Mouse (Mus musculus) forebrain, embryonic 14.5 days (tissue): ENCODE data around the gene Gm45753. TPM values are rescaled to one million over a fixed set of nuclear protein-coding genes. Genes with fewer than 3 reads are reported as not detected.

Experiments
- ATAC-seq: fragments of 200-750 bp; cut with Nextera tagmentation; 2 replicates; pipeline ENCODE4 v1.8.0; 2017; ENCODE audit warnings: mild to moderate bottlenecking, moderate library complexity
- DNase-seq: peaks from one replicate; pipeline ENCODE4 v3.0.0-alpha.2; 2015; ENCODE audit warnings: low spot score
- H3K27ac ChIP-seq: fragments of 300-500 bp; sonication (generic); 2 replicates; pipeline ENCODE4 v1.5.1; 2014; ENCODE audit warnings: low read depth, mild to moderate bottlenecking, control low read depth, low read length, moderate library complexity
- H3K27me3 ChIP-seq: fragments of 300-500 bp; sonication (generic); replicated peaks from 2 replicates; pipeline ENCODE4 v1.6.1; 2014; ENCODE audit warnings: low read length, control low read depth, mixed read lengths; ENCODE audit not compliant: control insufficient read depth, insufficient read depth
- H3K36me3 ChIP-seq: fragments of 300-500 bp; sonication (generic); 2 replicates; pipeline ENCODE4 v1.6.1; 2014; ENCODE audit warnings: low read length, control low read depth; ENCODE audit not compliant: control insufficient read depth, insufficient read depth
- H3K4me1 ChIP-seq: fragments of 300-500 bp; sonication (generic); 2 replicates; pipeline ENCODE4 v1.6.1; 2014; ENCODE audit warnings: antibody characterized with exemption, low read length, control low read depth; ENCODE audit not compliant: control insufficient read depth, insufficient read depth
- H3K4me2 ChIP-seq: fragments of 300-500 bp; sonication (generic); 2 replicates; pipeline ENCODE4 v1.6.1; 2014; ENCODE audit warnings: mild to moderate bottlenecking, control low read depth, low read length
- H3K4me3 ChIP-seq: fragments of 300-500 bp; sonication (generic); 2 replicates; pipeline ENCODE4 v1.5.1; 2014; ENCODE audit warnings: low read depth, low read length, control low read depth
- H3K9ac ChIP-seq: fragments of 300-500 bp; sonication (generic); 2 replicates; pipeline ENCODE4 v1.6.1; 2014; ENCODE audit warnings: mild to moderate bottlenecking, low read length, control low read depth, moderate library complexity
- H3K9me3 ChIP-seq: fragments of 300-500 bp; sonication (generic); replicated peaks from 2 replicates; pipeline ENCODE4 v1.6.1; 2016; ENCODE audit warnings: low read length, control low read depth, mixed read lengths; ENCODE audit not compliant: control insufficient read depth
- WGBS: fragments of 180-500 bp; shearing (Covaris S2); extraction: QIAGEN DNeasy Blood & Tissue Kit; methylation state at CpG from one replicate; pipeline ENCODE4 v1.1.7; 2014; 5-methylcytosine and 5-hydroxymethylcytosine counted together
- polyA plus RNA-seq: library from polyadenylated mRNA; unstranded; fragments of >200 nt; fragmentation: Nextera tagmentation; extraction: Ambion mirVana; gene quantifications from 2 replicates; pipeline ENCODE4 v1.2.1, GENCODE M21; 2014

Gm45753 gene
- not detected in 2 replicates for polyA plus RNA-seq

GRCm38 (mm10) chr8:45308366-45308765 is at the start of gene Gm45753:
Gene Gm45753, minus strand, starts transcription at chr8:45308466.
- Histone ChIP-seq H3K9me3 (no peaks in the 10 kb centered on the region), H3K36me3 (no peaks in the 10 kb centered on the region), H3K9ac (no peak within 1 kb of the TSS), H3K27me3 (no peaks in the 10 kb centered on the region), H3K27ac (no peak within 1 kb of the TSS), H3K4me3 (no peak within 1 kb of the TSS), H3K4me2 (no peak within 1 kb of the TSS), H3K4me1 (no peaks in the 10 kb centered on the region)
- WGBS, result 94% methylated on average over 13 of the region's 13 CpGs
- no peak for DNase-seq
- no peak for ATAC-seq

GRCm38 (mm10) chr8:45355809-45356208 is 47.5 kb upstream of the Gm45753 start:
- no peak for DNase-seq
- no peaks in the 10 kb centered on the region for H3K4me1 ChIP-seq
- ATAC-seq, result no peak
- H3K36me3 ChIP-seq, result no peaks in the 10 kb centered on the region
- 73% methylated on average over 6 of the region's 6 CpGs for WGBS
- H3K9ac ChIP-seq, result no peak overlapping the region
- no peak overlapping the region for H3K27ac ChIP-seq
- H3K4me3 ChIP-seq, result no peak overlapping the region
- H3K27me3 ChIP-seq, result no peaks in the 10 kb centered on the region
- no peak overlapping the region for H3K4me2 ChIP-seq
- no peaks in the 10 kb centered on the region for H3K9me3 ChIP-seq

DNA sequence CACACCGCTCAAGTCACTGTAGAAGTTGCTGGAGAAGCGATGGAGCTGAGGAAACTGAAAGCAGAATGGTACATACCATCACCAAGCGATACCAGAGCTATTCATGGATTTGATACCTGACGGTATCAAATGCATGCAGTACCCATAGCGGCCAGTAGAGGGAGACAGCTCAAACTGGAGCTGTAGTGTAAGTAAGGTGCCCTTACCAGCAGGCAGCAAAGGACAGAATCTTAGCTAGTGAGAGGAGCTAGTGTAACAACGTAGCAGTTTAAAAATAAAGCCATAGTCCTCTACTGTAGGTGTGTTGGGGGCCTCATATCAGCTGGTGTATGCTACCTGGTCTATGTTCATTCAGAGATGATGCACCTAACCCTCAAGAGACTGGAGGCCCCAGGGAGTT is 36.8 kb upstream of the Gm45753 start:
- Histone ChIP-seq H3K4me1 (no peaks in the 10 kb centered on the region), H3K27ac (no peak overlapping the region), H3K4me3 (no peak overlapping the region), H3K9ac (no peak overlapping the region), H3K9me3 (no peaks in the 10 kb centered on the region), H3K4me2 (no peak overlapping the region), H3K27me3 (no peaks in the 10 kb centered on the region), H3K36me3 (no peaks in the 10 kb centered on the region)
- 19% methylated on average over 6 of the region's 6 CpGs for WGBS
- DNase-seq (peak; percentile 86), ATAC-seq (peak; percentile 76)

DNA sequence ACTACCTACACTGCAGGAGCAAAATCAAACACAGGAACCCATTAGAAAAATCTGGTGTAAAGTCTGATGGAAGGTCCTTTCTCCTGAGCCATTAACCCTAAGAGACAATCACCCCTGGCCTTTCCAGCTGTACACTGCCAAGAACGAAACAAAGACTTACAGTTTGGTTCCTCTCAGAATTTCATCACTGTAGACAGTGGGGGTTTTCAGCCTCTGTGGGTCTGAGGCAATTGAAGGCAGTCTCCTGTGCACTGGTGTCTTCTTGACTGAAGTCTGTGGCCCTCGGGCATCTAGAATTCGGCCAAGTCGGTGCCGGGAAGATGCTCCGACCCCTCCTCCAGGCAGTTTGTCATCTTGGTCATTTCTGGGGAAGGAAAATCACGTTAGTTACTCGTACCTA is 36.0 kb upstream of the Gm45753 start:
- H3K27ac ChIP-seq, result no peak overlapping the region
- H3K27me3 ChIP-seq, result no peaks in the 10 kb centered on the region
- no peak overlapping the region for H3K9ac ChIP-seq
- no peak overlapping the region for H3K4me2 ChIP-seq
- no peaks in the 10 kb centered on the region for H3K9me3 ChIP-seq
- H3K36me3 ChIP-seq, result no peaks in the 10 kb centered on the region
- DNase-seq (no peak), ATAC-seq (no peak)
- H3K4me1 ChIP-seq, result no peaks in the 10 kb centered on the region
- no peak overlapping the region for H3K4me3 ChIP-seq
- 94% methylated on average over 8 of the region's 8 CpGs for WGBS

DNA sequence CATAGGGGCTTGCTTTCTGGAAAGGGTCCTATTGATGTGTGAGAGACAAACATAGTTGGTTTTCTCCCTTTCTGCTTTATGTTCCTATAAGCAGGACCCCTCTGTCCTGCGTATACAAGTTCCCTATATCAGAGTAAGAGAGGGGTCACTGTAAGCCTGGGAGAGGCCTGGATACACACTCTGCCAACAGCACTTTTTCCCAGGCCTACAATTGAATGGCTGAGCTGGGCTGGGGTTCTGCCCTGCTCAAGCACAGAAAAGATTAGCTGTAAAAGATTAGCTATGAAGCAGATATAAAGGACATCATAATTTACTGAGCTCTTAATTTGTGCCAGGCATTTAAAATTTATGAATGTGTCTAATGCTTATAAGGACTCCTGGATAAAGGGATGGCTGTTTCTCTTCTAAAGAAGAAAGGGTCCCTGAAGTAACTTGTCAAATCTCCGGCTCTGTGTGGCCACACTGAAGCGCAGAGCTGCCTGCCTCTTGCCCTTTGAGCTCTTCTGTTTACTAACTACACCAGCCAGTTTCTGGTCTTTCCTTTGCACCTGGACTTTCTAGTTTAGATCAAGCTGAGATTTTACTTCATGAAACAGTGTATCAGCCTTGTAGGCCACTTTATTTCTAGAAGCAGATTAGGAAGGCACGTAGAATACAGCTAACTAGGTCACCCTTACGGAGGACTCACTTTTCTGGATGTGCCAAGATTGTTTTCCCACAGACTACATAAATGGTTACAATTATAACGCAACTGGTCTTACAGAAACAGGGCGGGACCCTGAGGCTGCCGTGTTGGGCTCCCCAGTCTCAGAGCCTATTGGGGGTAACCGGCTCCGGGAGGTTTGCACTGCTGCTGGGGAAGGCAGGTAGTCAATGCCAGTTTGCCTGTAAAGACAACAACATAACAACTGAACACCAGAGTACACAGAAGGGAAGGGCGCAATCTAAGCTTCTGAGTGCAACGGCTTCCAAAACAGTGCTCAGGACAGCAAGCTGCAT is 33.7 kb upstream of the Gm45753 start:
- no peak for ATAC-seq
- H3K27ac ChIP-seq, result no peak overlapping the region
- H3K4me3 ChIP-seq, result no peak overlapping the region
- H3K36me3 ChIP-seq, result no peaks in the 10 kb centered on the region
- no peak overlapping the region for H3K9ac ChIP-seq
- H3K9me3 ChIP-seq, result no peaks in the 10 kb centered on the region
- H3K4me1 ChIP-seq, result no peaks in the 10 kb centered on the region
- no peak for DNase-seq
- no peak overlapping the region for H3K4me2 ChIP-seq
- H3K27me3 ChIP-seq, result no peaks in the 10 kb centered on the region
- 88% methylated on average over 12 of the region's 12 CpGs for WGBS

- WGBS, result 4% methylated on average over 8 of the region's 8 CpGs
- DNase-seq, result peak; percentile 4
- H3K4me3 ChIP-seq, result peak overlapping the region; percentile 56
Measured at GRCm38 (mm10) chr8:45333493-45333892, 25.2 kb upstream of the Gm45753 start.

DNA sequence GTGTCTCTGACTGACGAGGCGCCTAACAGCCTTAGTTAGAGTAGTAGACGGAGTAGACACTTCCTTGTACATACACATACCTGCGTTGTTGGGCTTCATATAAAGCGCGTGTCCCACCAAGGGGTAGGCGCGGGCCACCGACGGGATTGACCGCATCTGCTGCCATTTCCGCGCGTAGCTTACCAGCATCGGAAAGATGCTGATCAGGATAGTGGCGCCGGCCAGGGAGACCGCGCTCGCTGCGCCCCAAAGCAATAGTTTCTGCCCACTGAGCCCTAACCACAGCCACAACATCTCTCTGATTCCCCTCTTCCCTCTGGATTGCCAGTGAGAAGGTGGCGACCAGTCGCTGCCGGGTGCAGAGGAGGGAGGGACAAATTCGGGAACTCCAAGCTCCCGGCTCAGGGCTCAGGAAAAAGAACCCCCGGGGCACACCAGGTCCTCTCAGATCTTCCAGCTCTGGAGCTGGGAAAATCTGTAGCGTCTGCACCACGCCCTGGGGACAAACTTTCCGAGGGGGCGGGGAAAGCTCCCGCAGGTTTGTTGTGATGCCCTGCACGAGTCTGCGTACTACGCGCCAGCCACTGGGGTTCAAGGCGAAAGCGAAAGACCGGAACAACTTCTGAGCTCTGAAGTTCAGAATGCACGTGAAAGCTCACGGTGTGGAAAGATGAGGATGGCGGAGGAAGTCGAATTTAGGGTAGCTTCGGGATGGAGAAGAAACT is 24.6 kb upstream of the Gm45753 start, which contains the start of gene Cyp4v3:
Cyp4v3 (minus strand) TSS at position 532 of the 725 bp plus-strand sequence.
- under 1% methylated on average over 44 of the region's 44 CpGs for WGBS
- H3K9me3 ChIP-seq, result no peaks in the 10 kb centered on the region
- H3K4me3 ChIP-seq, result peak within 1 kb of the TSS; percentile 56
- H3K36me3 ChIP-seq, result no peaks in the 10 kb centered on the region
- H3K4me1 ChIP-seq, result peaks cover 9% of the 10 kb centered on the region
- no peak within 1 kb of the TSS for H3K27ac ChIP-seq
- ATAC-seq, result peak; percentile 82
- peak within 1 kb of the TSS; percentile 69 for H3K9ac ChIP-seq
- peak within 1 kb of the TSS; percentile 93 for H3K4me2 ChIP-seq
- 0 out of 2 replicates have a peak, but pooled peaks cover 2% of the 10 kb centered on the region for H3K27me3 ChIP-seq
- DNase-seq, result peak; percentile 70

More at GRCm38 (mm10) chr8:45333493-45333892, 25.2 kb upstream of the Gm45753 start:
- Histone ChIP-seq H3K9ac (peak overlapping the region; percentile 69), H3K27me3 (0 out of 2 replicates have a peak, but pooled peaks cover 2% of the 10 kb centered on the region), H3K4me2 (peak overlapping the region; percentile 93), H3K27ac (no peak overlapping the region), H3K4me1 (peaks cover 9% of the 10 kb centered on the region), H3K36me3 (no peaks in the 10 kb centered on the region), H3K9me3 (no peaks in the 10 kb centered on the region)
- ATAC-seq, result peak; percentile 16; the same call in 1 of the 2 replicates

- no peak overlapping the region for H3K4me2 ChIP-seq
- H3K4me1 ChIP-seq, result peaks cover 9% of the 10 kb centered on the region
- no peak for ATAC-seq
- H3K36me3 ChIP-seq, result no peaks in the 10 kb centered on the region
- no peak for DNase-seq
- H3K4me3 ChIP-seq, result no peak overlapping the region
- H3K27ac ChIP-seq, result no peak overlapping the region
- H3K27me3 ChIP-seq, result 0 out of 2 replicates have a peak, but pooled peaks cover 2% of the 10 kb centered on the region
- H3K9me3 ChIP-seq, result no peaks in the 10 kb centered on the region
- WGBS, result 81% methylated on average over 3 of the region's 3 CpGs
- no peak overlapping the region for H3K9ac ChIP-seq
Measured at GRCm38 (mm10) chr8:45330856-45331255, 22.6 kb upstream of the Gm45753 start.
